Mouse (Mus musculus) E14TG2a.4 (cell line): Measurements from ENCODE around the gene Megf6.

Experiments
- H3K27me3 ChIP-seq: 2 replicates; pipeline ENCODE4 v1.6.1; 2014; ENCODE audit warnings: low read length, control low read depth; ENCODE audit not compliant: insufficient read depth
- H3K36me3 ChIP-seq: 2 replicates; pipeline ENCODE4 v1.6.1; 2014; ENCODE audit warnings: low read length, control low read depth; ENCODE audit not compliant: insufficient read depth
- H3K4me1 ChIP-seq: replicated peaks from 2 replicates; pipeline ENCODE4 v1.6.1; 2014; ENCODE audit warnings: low read depth, low read length, control low read depth
- H3K4me3 ChIP-seq: replicated peaks from 2 replicates; pipeline ENCODE4 v1.5.1; 2014; ENCODE audit warnings: mild to moderate bottlenecking, low read length
- H3K9me3 ChIP-seq: 2 replicates; pipeline ENCODE4 v1.6.1; 2014; ENCODE audit warnings: low read length, control low read depth
- CTCF ChIP-seq: conservative IDR thresholded peaks from 2 replicates; pipeline ENCODE4 v1.5.1; 2014; ENCODE audit warnings: low read length
- NANOG ChIP-seq: IDR thresholded peaks from 2 replicates; pipeline ENCODE4 v1.6.1; 2014; ENCODE audit warnings: borderline replicate concordance, low read length, mixed read lengths
- POU5F1 ChIP-seq: IDR thresholded peaks from 2 replicates; pipeline ENCODE4 v1.6.1; 2014; ENCODE audit warnings: low read length, borderline replicate concordance

Gene Megf6

GRCm38 (mm10) chr4:154267511-154267910 is 97.0 kb downstream of the Megf6 start:
- H3K36me3 ChIP-seq: no peaks in the 10 kb centered on the region
- no peak for TF ChIP-seq CTCF
- TF ChIP-seq POU5F1: no peak
- no peak for TF ChIP-seq NANOG

GRCm38 (mm10) chr4:154269520-154269919 is 99.0 kb downstream of the Megf6 start:
- Histone ChIP-seq H3K36me3 (no peaks in the 10 kb centered on the region), H3K9me3 (no peaks in the 10 kb centered on the region), H3K27me3 (peaks cover 13% of the 10 kb centered on the region; the same call in 1 of the 2 replicates), H3K4me1 (peaks cover 10% of the 10 kb centered on the region; the same call in 1 of the 2 replicates), H3K4me3 (0 out of 2 replicates have a peak overlapping the region, but pooled peaks have one; percentile 20)
- TF ChIP-seq CTCF (no peak), NANOG (no peak), POU5F1 (no peak)

More at GRCm38 (mm10) chr4:154267511-154267910, 97.0 kb downstream of the Megf6 start:
- Histone ChIP-seq H3K9me3 (no peaks in the 10 kb centered on the region), H3K4me3 (no peak overlapping the region), H3K27me3 (peaks cover 19% of the 10 kb centered on the region; the same call in 1 of the 2 replicates), H3K4me1 (peaks cover 10% of the 10 kb centered on the region; the same call in 1 of the 2 replicates)

- H3K9me3 ChIP-seq: no peaks in the 10 kb centered on the region
- no peak overlapping the region for H3K4me3 ChIP-seq
- peaks cover 10% of the 10 kb centered on the region; the same call in 1 of the 2 replicates for H3K4me1 ChIP-seq
- no peaks in the 10 kb centered on the region for H3K36me3 ChIP-seq
- H3K27me3 ChIP-seq: no peaks in the 10 kb centered on the region
- TF ChIP-seq POU5F1: no peak
- TF ChIP-seq NANOG: no peak
- TF ChIP-seq CTCF: peak; percentile 95
These were observed 102.5 kb downstream of the Megf6 start for GRCm38 (mm10) chr4:154273000-154273399.

GRCm38 (mm10) chr4:154279481-154279880 is 109.0 kb downstream of the Megf6 start:
- Histone ChIP-seq H3K9me3 (no peaks in the 10 kb centered on the region), H3K36me3 (peaks cover 16% of the 10 kb centered on the region; the same call in 1 of the 2 replicates), H3K4me3 (no peak overlapping the region), H3K4me1 (peaks cover 14% of the 10 kb centered on the region; the same call in 1 of the 2 replicates), H3K27me3 (peaks cover 30% of the 10 kb centered on the region)
- TF ChIP-seq NANOG (no peak), CTCF (no peak), POU5F1 (no peak)

GRCm38 (mm10) chr4:154283671-154284070 is 113.1 kb downstream of the Megf6 start:
- Histone ChIP-seq H3K4me3 (no peak overlapping the region), H3K27me3 (peaks cover 43% of the 10 kb centered on the region), H3K4me1 (peaks cover 20% of the 10 kb centered on the region; the same call in 1 of the 2 replicates), H3K9me3 (no peaks in the 10 kb centered on the region), H3K36me3 (peaks cover 14% of the 10 kb centered on the region; the same call in 1 of the 2 replicates)
- TF ChIP-seq CTCF (no peak), POU5F1 (no peak), NANOG (no peak)

- H3K27me3 ChIP-seq: peaks cover 26% of the 10 kb centered on the region
- no peaks in the 10 kb centered on the region for H3K9me3 ChIP-seq
- no peak overlapping the region for H3K4me3 ChIP-seq
- TF ChIP-seq NANOG (no peak), CTCF (no peak), POU5F1 (no peak)
- no peaks in the 10 kb centered on the region for H3K36me3 ChIP-seq
- H3K4me1 ChIP-seq: peaks cover 29% of the 10 kb centered on the region
These were observed 123.2 kb downstream of the Megf6 start for GRCm38 (mm10) chr4:154293735-154294201.

- H3K4me1 ChIP-seq: peaks cover 34% of the 10 kb centered on the region
- no peaks in the 10 kb centered on the region for H3K36me3 ChIP-seq
- TF ChIP-seq NANOG: no peak
- no peak overlapping the region for H3K4me3 ChIP-seq
- H3K9me3 ChIP-seq: no peaks in the 10 kb centered on the region
- peaks cover 31% of the 10 kb centered on the region for H3K27me3 ChIP-seq
These were observed 123.8 kb downstream of the Megf6 start for GRCm38 (mm10) chr4:154294262-154294731.

GRCm38 (mm10) chr4:154297761-154298160 is 127.2 kb downstream of the Megf6 start:
- no peak for TF ChIP-seq CTCF
- no peak for TF ChIP-seq POU5F1
- no peak for TF ChIP-seq NANOG
- Histone ChIP-seq H3K4me1 (peaks cover 39% of the 10 kb centered on the region), H3K9me3 (no peaks in the 10 kb centered on the region), H3K27me3 (peaks cover 39% of the 10 kb centered on the region), H3K4me3 (peak overlapping the region; percentile 23), H3K36me3 (no peaks in the 10 kb centered on the region)

GRCm38 (mm10) chr4:154299541-154300271 is 129.2 kb downstream of the Megf6 start:
- Histone ChIP-seq H3K4me1 (peaks cover 39% of the 10 kb centered on the region), H3K27me3 (peaks cover 34% of the 10 kb centered on the region), H3K9me3 (no peaks in the 10 kb centered on the region), H3K36me3 (no peaks in the 10 kb centered on the region), H3K4me3 (peak overlapping the region; percentile 83)
- no peak for TF ChIP-seq NANOG
- TF ChIP-seq POU5F1: no peak
- no peak for TF ChIP-seq CTCF
